In genomic region chr6:120038366-120039255, GRCm38 (mm10) we compare ENCODE assay signal across 8 mouse cellular contexts. TPM values are rescaled to one million over a fixed set of nuclear protein-coding genes. Genes with fewer than 3 reads are reported as not detected.
DNase-seq lines count a peak whose midpoint lies in the region; ATAC-seq and TF ChIP-seq lines count a peak whose summit lies in the region.

Wnk1 (minus strand) TSS chr6:120038672.

- peak within 1 kb of the TSS; percentile 83 for H3K4me3 ChIP-seq in cortical plate, adult 2 months (ENCODE audit: insufficient read depth, low read length)
- peak within 1 kb of the TSS; percentile 100 for H3K4me3 ChIP-seq in megakaryocyte, embryonic 14.5 days (replicated peaks)

- 0 out of 2 replicates have a peak, but pooled peaks cover 1% of the 10 kb centered on the region for H3K4me1 ChIP-seq in cortical plate, adult 2 months (ENCODE audit: control insufficient read depth, insufficient read depth, low read length)
- peaks cover 29% of the 10 kb centered on the region for H3K4me1 ChIP-seq in megakaryocyte, embryonic 14.5 days

- peak; percentile 74 for ATAC-seq in activated CD4-positive, CD25-positive, alpha-beta regulatory T cell, adult 4 months

- DNase-seq in gastrocnemius, adult 8-10 months (ENCODE audit: low spot score in 2 of 2), result peak; percentile 97 to 98
- DNase-seq in hindlimb bud, embryonic 11.5 days (ENCODE audit: extremely low spot score, low read depth, low spot score), result peak; percentile 96
- peak; percentile 91 to 98 for DNase-seq in left cerebral cortex, adult 8-10 months (ENCODE audit: low spot score in 2 of 2)
- peak; percentile 98 to 99 for DNase-seq in right cerebral cortex, postnatal 10 days (ENCODE audit: low spot score in 2 of 2)
- peak; percentile 96 for DNase-seq in urinary bladder, postnatal 25 days (ENCODE audit: low spot score)

- no peaks in the 10 kb centered on the region for H3K27me3 ChIP-seq in megakaryocyte, embryonic 14.5 days (replicated peaks)

- TF ChIP-seq POLR2A in cortical plate, adult 2 months (IDR thresholded peaks at IDR 0.05; ENCODE audit: extremely low read depth, insufficient read depth, low read length), result peak; percentile 97

- H3K9me3 ChIP-seq in megakaryocyte, embryonic 14.5 days, result no peaks in the 10 kb centered on the region

- H3K36me3 ChIP-seq in megakaryocyte, embryonic 14.5 days (replicated peaks; ENCODE audit: low read length), result peaks cover 2% of the 10 kb centered on the region

- peak within 1 kb of the TSS; percentile 66; the same call in 1 of the 2 replicates for H3K27ac ChIP-seq in cortical plate, adult 2 months (ENCODE audit: insufficient read depth, low read length)

- TF ChIP-seq CTCF in cortical plate, adult 2 months (IDR thresholded peaks at IDR 0.05; ENCODE audit: extremely low read depth, insufficient read depth, low read length), result no peak

RNA-seq across cellular contexts. Expression of gene Wnk1, which starts in this region (rescaled TPM):
- 100 to 1,000 TPM in 1 of 2 experiments, 10 to 100 TPM in 1; 91.0 to 116 TPM for polyA plus RNA-seq in activated CD4-positive, CD25-positive, alpha-beta regulatory T cell, adult 4 months (2017; shearing (Covaris generic))
- 206 and 212 TPM in 2 replicates for polyA plus RNA-seq in cortical plate, adult 2 months (2012; rRNA removed)
- total RNA-seq in gastrocnemius, adult 8-10 months (2022), result 100 to 1,000 TPM; 283 to 518 (median 382) TPM
- total RNA-seq in left cerebral cortex, adult 8-10 months (2022), result 100 to 1,000 TPM; 191 to 267 (median 227) TPM
- 5.5 and 12.2 TPM in 2 replicates for polyA plus RNA-seq in megakaryocyte, embryonic 14.5 days (2012; ENCODE audit: insufficient read depth, low replicate concordance)

Comparison
In these comparisons a context has a peak if more than half of its experiments do, and no peak if none do; other contexts are left out.
1. Peak in every context shown above with its lines: DNase-seq, ATAC-seq, H3K4me3 ChIP-seq and H3K27ac ChIP-seq.